In genomic region chr7:115758172-115758571, GRCm38 (mm10) we compare ENCODE assay signal across 9 mouse cellular contexts.
"Had no signal": no experiment of that assay in that cellular context is flagged by ENCODE, and none has a peak within 500 bp of the region (broad histone marks: within the 10 kb centered on the region; RNA-seq: fewer than 3 reads in every experiment).

No protein-coding gene starts in this region.

- DNase-seq: liver, postnatal 0 days; lung, adult 2 months; lung, postnatal 14 days; lung, postnatal 36 days; retina, postnatal 1 day; right cerebral cortex, adult 18-20 months; thymus, adult 2 months; thymus, postnatal 25 days; thymus, postnatal 4 days had no signal
